Mouse (Mus musculus) bone marrow, adult 2 months (tissue): ENCODE measurements at regions not wholly inside any gene's neighbourhood (a gene's known extent, or its start where the extent isn't known, plus 50 kb on each side); places are given as distances from the start of the nearest gene placed in this dataset.

ENCODE experiments used
- CTCF ChIP-seq: fragments of 200-500 bp; IDR thresholded peaks from 2 replicates; pipeline ENCODE4 v1.5.1; 2011; ENCODE audit warnings: low read length, control low read depth; ENCODE audit not compliant: control insufficient read depth, insufficient read depth
- POLR2A ChIP-seq: fragments of 200-500 bp; IDR thresholded peaks from 2 replicates; pipeline ENCODE4 v1.6.1; 2011; ENCODE audit warnings: low read depth, mild to moderate bottlenecking, control low read depth, low read length, borderline replicate concordance; ENCODE audit not compliant: control insufficient read depth

DNA sequence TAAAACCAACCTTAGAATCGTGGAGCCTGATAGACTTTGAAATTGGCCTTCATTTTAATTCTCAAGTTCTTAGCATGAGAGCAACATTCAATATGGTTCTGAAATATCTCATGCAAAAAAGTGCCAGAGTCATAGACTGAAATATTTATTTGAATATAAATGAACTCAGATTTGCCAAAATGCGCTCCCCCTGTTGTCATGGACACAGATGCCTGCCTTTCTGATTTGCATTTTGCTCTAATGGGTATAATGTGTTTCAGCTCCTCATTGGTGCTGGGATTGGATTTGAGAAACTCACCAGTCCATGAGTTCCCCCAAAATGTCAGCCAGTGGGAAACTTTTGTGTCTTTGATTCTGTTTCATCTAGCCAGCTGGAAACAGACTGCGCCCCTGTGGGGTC lies 191.5 kb upstream of the 4930535I16Rik start:
- TF ChIP-seq POLR2A (no peak), CTCF (no peak)
